Mouse (Mus musculus) 3T3-L1 (cell line): ENCODE measurements around the gene Ctrl.

Experiments
- DNase-seq: peaks from one replicate; pipeline ENCODE4 v3.0.0-alpha.2; 2015; ENCODE audit warnings: low read depth, low spot score

Ctrl gene

DNA sequence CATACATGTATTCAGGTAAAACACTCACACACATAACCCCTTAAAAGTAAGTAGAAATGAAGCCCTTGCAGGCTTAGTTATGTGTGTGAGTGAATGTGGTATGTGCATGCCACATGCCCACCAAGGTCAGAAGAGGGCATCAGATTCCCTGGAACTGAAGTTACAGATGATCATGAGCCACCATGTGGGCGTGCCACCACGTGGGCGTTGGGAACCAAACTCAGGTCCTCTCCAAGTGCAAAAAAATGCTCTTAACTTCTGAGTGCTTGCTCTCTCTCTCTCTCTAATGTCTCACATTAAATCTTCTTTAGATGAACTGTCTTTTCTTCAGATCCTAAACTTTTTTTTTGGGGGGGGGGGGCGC is 4.6 kb upstream of the Ctrl start, which contains the start of gene Psmb10:
Gene Psmb10 (minus strand): TSS at position 139 of the 364 bp plus-strand sequence.
- DNase-seq = peak; percentile 82

DNA sequence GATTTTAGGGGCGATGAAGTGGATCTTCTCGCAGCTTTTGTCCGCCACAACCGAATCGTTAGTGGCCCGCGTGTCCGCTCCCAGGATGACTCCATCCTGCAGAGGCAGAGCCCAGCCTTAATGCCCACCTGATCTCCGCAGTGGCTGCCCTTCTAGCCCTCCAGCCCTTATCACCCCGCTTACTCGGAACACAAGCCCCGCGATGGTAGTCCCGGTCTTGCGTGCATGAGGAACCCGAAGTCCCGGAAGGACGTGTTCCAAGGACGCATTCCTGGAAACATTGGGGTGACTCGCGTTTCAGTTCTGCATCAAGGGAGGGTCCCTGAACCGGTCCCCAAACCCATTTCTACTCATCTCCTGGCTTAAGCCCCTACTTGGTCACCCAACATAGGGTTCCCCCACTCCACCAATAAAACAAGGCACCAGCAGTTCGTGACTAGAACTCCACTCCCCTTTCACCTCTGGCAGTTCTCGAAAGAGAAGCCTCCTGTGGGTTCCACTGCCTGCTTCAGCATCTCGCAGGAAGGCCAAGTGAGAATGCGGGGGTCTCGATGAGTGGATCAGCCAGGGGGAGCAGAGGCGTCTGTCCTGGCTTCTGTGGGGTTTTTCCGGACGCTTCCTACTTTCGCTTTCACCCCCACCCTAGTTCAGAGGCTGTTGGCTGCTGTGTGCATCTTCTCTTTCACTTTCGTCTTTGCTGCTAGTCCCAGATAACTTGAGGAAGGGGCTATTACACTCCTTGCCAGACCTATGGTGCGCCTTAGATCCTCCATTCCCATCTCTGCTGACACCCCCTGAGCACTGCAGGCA is 4.0 kb upstream of the Ctrl start:
- peak; percentile 75 for DNase-seq

DNA sequence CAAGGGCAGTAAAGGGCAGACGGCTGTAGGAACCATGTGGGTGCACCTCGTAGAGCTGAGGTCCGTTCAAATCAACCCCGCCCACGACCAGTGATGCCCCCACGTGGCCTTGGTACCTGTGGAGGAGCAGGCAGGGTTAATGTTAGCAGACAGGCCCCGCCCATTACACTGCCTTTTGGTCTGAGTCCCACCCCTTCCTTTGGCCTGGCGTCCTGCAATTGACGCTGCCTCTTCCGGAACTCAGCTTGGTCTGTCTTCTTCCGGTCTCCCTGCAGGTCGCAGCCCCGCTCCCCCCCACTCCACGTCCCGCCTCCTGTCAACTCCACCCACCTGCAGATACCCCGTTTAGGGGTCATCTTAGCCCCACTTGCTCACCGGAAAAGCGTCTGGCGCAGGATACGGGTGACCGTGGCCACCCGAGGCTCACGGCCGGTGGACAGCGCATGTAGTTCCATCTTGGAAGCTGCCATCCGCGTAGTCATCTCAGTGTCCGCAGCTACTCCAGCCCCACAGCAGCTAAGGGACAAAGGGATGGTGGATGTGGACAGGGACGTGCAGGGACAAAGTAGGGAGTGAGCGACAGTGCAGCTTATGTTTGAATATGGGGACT is 3.3 kb upstream of the Ctrl start:
- peak; percentile 97 for DNase-seq

- DNase-seq = no peak
These were observed 2.4 kb upstream of the Ctrl start for GRCm38 (mm10) chr8:105935863-105936603.

- no peak for DNase-seq
These were observed 1.4 kb upstream of the Ctrl start for GRCm38 (mm10) chr8:105935105-105935504.

DNA sequence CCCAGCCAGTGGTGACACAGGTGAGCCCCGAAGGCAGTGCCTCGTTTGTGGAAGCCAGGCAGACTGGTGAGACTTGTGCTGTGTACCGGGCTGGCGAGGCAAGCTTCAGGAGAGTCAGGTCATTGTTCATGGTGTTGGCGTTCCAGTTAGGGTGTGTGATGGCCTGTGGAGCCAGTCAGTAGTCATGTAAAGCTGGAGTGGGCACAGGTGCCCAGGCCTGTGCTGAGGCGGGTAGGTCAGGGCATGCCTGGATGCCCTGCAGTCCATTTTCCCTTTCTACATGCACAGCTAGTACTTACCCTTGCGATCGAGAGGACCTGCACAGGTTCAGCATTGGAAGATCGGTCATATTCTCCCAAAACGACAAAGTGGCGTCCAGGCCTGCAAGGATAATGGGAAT is 1.1 kb downstream of the Ctrl start:
- DNase-seq = no peak

DNA sequence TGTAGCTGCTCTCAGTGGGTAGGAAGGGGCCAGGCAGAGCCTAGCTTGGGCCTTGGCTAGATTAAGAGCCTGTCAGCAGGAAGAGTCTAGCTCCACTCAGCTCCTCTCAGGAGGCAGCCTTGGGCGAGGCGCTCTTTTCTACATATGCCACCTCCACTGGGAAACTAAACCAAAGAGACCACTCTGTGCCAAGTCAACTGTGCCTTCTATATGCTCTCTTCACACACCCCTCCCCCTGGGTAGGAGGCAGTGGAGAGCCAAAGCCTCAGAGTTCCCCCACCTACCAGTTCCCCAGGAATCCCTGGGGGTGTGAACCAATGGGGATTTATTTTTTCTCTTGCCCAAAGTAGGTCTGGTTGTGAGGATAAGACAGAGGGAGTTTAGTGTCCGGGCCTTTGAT is 2.4 kb downstream of the Ctrl start:
- no peak for DNase-seq

GRCm38 (mm10) chr8:105930602-105931001 is 3.1 kb downstream of the Ctrl start:
- peak; percentile 84 for DNase-seq

GRCm38 (mm10) chr8:105925123-105925522 is 8.5 kb downstream of the Ctrl start:
- no peak for DNase-seq

DNA sequence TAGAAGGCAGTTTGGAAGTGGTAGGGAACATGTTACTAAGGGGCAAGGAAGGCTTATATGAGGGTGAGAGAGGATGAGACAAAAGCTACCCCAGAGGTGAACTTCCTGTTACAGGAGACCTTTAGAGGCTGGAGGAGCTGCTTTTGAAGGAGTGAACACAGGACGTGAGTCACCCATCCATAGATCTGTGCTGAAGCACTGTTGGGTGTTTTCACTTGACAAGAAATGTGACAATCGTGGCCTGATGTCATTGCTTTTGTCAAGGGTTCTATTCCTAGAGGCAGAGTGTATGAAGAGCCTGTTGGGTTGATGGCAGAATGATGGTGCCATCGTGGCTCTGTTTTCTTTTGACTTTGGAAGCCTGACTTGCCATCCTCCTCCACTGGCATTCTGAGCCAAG is 14.3 kb downstream of the Ctrl start:
- DNase-seq = peak; percentile 33

- peak; percentile 52 for DNase-seq
These were observed 32.6 kb downstream of the Ctrl start for GRCm38 (mm10) chr8:105900941-105901616.

GRCm38 (mm10) chr8:105900180-105900940 is 33.3 kb downstream of the Ctrl start, which contains the start of gene Pskh1:
TSS of gene Pskh1 (plus strand) at chr8:105900441.
- DNase-seq = peak; percentile 97

DNA sequence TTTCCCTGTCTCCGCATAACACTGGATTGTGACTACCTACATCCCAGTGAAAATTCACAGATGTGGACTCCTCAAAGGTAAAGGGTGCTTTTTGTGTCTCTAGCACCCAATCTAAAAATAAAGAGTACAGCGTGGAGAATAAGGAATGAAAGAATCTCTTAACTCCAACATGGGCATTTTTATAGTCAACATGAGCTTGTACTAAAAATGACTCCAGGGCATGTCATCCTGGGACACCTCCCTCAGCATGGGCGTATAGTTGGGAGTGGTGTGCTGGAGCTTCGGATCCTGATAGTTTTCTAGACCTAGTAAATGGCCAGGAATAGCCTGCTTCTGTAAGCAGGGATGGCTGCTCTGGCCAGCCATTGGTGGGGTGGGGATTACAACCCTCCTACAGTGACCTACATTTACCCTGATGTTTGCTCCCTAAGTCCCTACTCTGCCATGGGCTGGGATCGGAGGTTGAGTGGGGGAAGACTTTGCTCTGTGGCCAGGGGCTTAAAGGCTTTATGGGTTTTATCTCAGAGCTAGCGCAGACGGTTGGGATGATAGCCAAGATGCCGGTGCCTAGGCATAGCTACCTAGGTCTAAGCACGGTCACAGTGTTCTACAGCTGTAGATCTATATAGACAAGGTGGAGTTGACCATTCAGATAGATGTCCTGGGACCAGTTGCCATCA is 35.7 kb downstream of the Ctrl start:
- DNase-seq = no peak

GRCm38 (mm10) chr8:105893339-105893738 is 40.3 kb downstream of the Ctrl start, which contains the start of gene Nrn1l:
TSS of gene Nrn1l (plus strand) at chr8:105893567.
- DNase-seq = peak; percentile 83

- peak; percentile 67 for DNase-seq
These were observed 41.2 kb downstream of the Ctrl start for GRCm38 (mm10) chr8:105892432-105892831.

- DNase-seq = no peak
These were observed 42.8 kb downstream of the Ctrl start for GRCm38 (mm10) chr8:105890870-105891269.

DNA sequence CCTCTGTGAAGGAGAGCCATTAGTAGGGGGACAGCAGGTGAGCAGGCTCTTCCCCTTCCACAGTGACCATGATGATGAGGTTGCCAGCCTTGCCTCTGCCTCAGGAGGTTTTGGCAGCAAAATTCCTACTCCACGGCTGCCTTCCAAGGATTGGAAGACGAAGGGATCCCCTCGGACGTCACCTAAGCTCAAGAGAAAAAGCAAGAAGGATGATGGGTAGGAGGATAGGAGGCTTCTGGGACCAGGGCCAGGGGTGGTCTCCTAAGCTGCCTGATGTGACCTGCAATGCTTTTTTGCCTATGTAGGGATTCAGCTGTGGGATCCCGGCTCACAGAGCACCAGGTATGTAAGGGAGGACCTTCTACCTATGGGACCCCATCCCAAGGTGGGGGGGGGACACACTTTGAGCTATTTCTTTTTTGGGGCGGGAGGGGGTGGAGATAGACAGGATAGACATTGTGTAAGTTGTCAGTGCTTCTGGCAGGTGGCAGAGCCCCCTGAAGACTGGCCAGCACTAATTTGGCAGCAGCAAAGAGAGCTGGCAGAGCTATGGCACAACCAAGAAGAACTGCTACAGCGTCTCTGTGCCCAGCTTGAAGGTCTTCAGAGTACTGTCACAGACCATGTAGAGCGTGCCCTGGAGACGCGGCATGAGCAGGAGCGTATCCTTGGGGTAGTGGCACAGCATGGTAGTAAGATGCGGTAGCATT is 43.8 kb downstream of the Ctrl start:
- DNase-seq = no peak
